Mouse (Mus musculus) MEL (cell line): Measurements from ENCODE around the gene Il34.

ENCODE experiments used
- CHD1 ChIP-seq: IDR thresholded peaks from 2 replicates; pipeline ENCODE4 v1.6.1; 2012; ENCODE audit warnings: low read depth, mild to moderate bottlenecking, inconsistent platforms, low read length, improper control_type of control experiment
- CHD2 ChIP-seq: IDR thresholded peaks from 2 replicates; pipeline ENCODE4 v1.6.1; 2011; ENCODE audit warnings: low read length, improper control_type of control experiment
- CTCF ChIP-seq, 3 experiments: IDR thresholded peaks in 2 of 3; conservative IDR thresholded peaks in 1 of 3; 2 replicates each; pipeline ENCODE4 v1.5.1; 2011 to 2012; ENCODE audit warnings: low read length in 3 of 3, low read depth in 2 of 3, mild to moderate bottlenecking in 2 of 3, improper control_type of control experiment in 1 of 3, inconsistent platforms in 1 of 3, mixed read lengths in 1 of 3, moderate library complexity in 1 of 3; ENCODE audit not compliant: control insufficient read depth in 1 of 3, insufficient read depth in 1 of 3, poor library complexity in 1 of 3, severe bottlenecking in 1 of 3
- MAX ChIP-seq: IDR thresholded peaks from 2 replicates; pipeline ENCODE4 v1.6.1; 2011; ENCODE audit warnings: low read length, improper control_type of control experiment
- POLR2A ChIP-seq, 2 experiments: IDR thresholded peaks; 2 replicates each; pipeline ENCODE4 v1.6.1; 2011 to 2012; ENCODE audit warnings: low read length in 2 of 2, mild to moderate bottlenecking in 2 of 2, control low read depth in 1 of 2, improper control_type of control experiment in 1 of 2, low read depth in 1 of 2, moderate library complexity in 1 of 2; ENCODE audit not compliant: control insufficient read depth in 1 of 2, insufficient read depth in 1 of 2, poor library complexity in 1 of 2
- SMC3 ChIP-seq: IDR thresholded peaks from 2 replicates; pipeline ENCODE4 v1.6.1; 2011; ENCODE audit warnings: low read depth, low read length, improper control_type of control experiment
- TAL1 ChIP-seq: IDR thresholded peaks from 2 replicates; pipeline ENCODE4 v1.6.1; 2012; ENCODE audit warnings: mild to moderate bottlenecking, inconsistent platforms, low read length, moderate library complexity, mixed read lengths
- TBP ChIP-seq: IDR thresholded peaks from 2 replicates; pipeline ENCODE4 v1.8.0; 2011; ENCODE audit warnings: low read depth, low read length, improper control_type of control experiment
- ZC3H11A ChIP-seq: IDR thresholded peaks from 2 replicates; pipeline ENCODE4 v1.6.1; 2012; ENCODE audit warnings: low read depth, mild to moderate bottlenecking, inconsistent platforms, low read length, improper control_type of control experiment

- no peak for TF ChIP-seq TBP
- TF ChIP-seq MAX, result no peak
- no peak for TF ChIP-seq SMC3
- no peak for TF ChIP-seq CHD1
- TF ChIP-seq CTCF (IDR thresholded peaks at IDR 0.05 in 2 of 3, conservative IDR thresholded peaks at IDR 0.05 in 1 of 3; ENCODE audit: control insufficient read depth in 1 of 3, insufficient read depth in 1 of 3, low read depth in 2 of 3, low read length in 3 of 3, poor library complexity in 1 of 3, severe bottlenecking in 1 of 3), result no peak
- no peak for TF ChIP-seq POLR2A (IDR thresholded peaks at IDR 0.05; ENCODE audit: control insufficient read depth in 1 of 2, insufficient read depth in 1 of 2, low read depth in 1 of 2, low read length in 2 of 2, poor library complexity in 1 of 2)
- TF ChIP-seq CHD2, result no peak
- TF ChIP-seq TAL1, result no peak
- TF ChIP-seq ZC3H11A, result no peak
Measured at GRCm38 (mm10) chr8:110764671-110765070, 41.1 kb downstream of the Il34 start.
